In genomic region chr16:59509830-59510229, GRCm38 (mm10) we compare ENCODE assay signal across 23 mouse cellular contexts. TPM values are rescaled to one million over a fixed set of nuclear protein-coding genes. Genes with fewer than 3 reads are reported as not detected.
DNase-seq lines count a peak whose midpoint lies in the region; ATAC-seq and TF ChIP-seq lines count a peak whose summit lies in the region.
"Had no signal": no experiment of that assay in that cellular context is flagged by ENCODE, and none has a peak within 500 bp of the region (broad histone marks: within the 10 kb centered on the region; RNA-seq: fewer than 3 reads in every experiment).

No protein-coding gene starts in this region.

- TF ChIP-seq CTCF in gastrocnemius, adult 2 months (IDR thresholded peaks at IDR 0.05), result no peak
- no peak for TF ChIP-seq CTCF in heart, postnatal 0 days (IDR thresholded peaks at IDR 0.05; ENCODE audit: low read depth)
- TF ChIP-seq CTCF in Patski (IDR thresholded peaks at IDR 0.05), result no peak

- no peak for TF ChIP-seq EP300 in heart, postnatal 0 days (IDR thresholded peaks at IDR 0.05; ENCODE audit: low read depth)

- H3K36me3 ChIP-seq in heart, postnatal 0 days (replicated peaks; ENCODE audit: control insufficient read depth, insufficient read depth, low read length), result peaks cover 64% of the 10 kb centered on the region
- H3K36me3 ChIP-seq in heart, embryonic 10.5 days, result peaks cover 56% of the 10 kb centered on the region
- H3K36me3 ChIP-seq: G1E had no signal

- CTCF ChIA-PET in Patski (lab: Charles Lee), result no interaction called here

- in situ Hi-C loops in Patski (cut with MboI; ENCODE audit: low pct_unique_long_range_greater_than_20kb), result no loop called here

- no peaks in the 10 kb centered on the region for H3K27me3 ChIP-seq in heart, postnatal 0 days (ENCODE audit: control insufficient read depth, insufficient read depth, low read length)
- H3K27me3 ChIP-seq in heart, embryonic 10.5 days (ENCODE audit: insufficient read depth, poor library complexity, severe bottlenecking), result no peaks in the 10 kb centered on the region
- no peaks in the 10 kb centered on the region for H3K27me3 ChIP-seq in Patski
- H3K27me3 ChIP-seq: CH12.LX had no signal

- no peak overlapping the region for H3K4me3 ChIP-seq in gastrocnemius, adult 2 months
- H3K4me3 ChIP-seq in heart, postnatal 0 days (ENCODE audit: low read depth, low read length), result no peak overlapping the region
- no peak overlapping the region for H3K4me3 ChIP-seq in heart, embryonic 10.5 days

- WGBS in heart, postnatal 0 days, result 88% methylated on average over 5 of the region's 5 CpGs
- 87% methylated on average over 5 of the region's 5 CpGs for WGBS in heart, embryonic 10.5 days

- no peaks in the 10 kb centered on the region for H3K9me3 ChIP-seq in heart, postnatal 0 days (replicated peaks; ENCODE audit: control insufficient read depth, low read length)
- no peaks in the 10 kb centered on the region for H3K9me3 ChIP-seq in heart, embryonic 10.5 days
- H3K9me3 ChIP-seq: G1E had no signal

- no peaks in the 10 kb centered on the region for H3K4me1 ChIP-seq in heart, postnatal 0 days (ENCODE audit: control insufficient read depth, insufficient read depth)
- peaks cover 7% of the 10 kb centered on the region; the same call in 1 of the 2 replicates for H3K4me1 ChIP-seq in heart, embryonic 10.5 days

- no peak overlapping the region for H3K4me2 ChIP-seq in heart, postnatal 0 days (ENCODE audit: low read depth, low read length)

- no peak overlapping the region for H3K9ac ChIP-seq in heart, postnatal 0 days (replicated peaks; ENCODE audit: low read depth, low read length)

- peak overlapping the region; percentile 76; the same call in 1 of the 2 replicates for H3K27ac ChIP-seq in gastrocnemius, adult 2 months
- H3K27ac ChIP-seq in heart, postnatal 0 days (ENCODE audit: low read depth), result no peak overlapping the region
- H3K27ac ChIP-seq in heart, embryonic 10.5 days, result no peak overlapping the region

- DNase-seq in gastrocnemius, adult 2 months, result no peak
- DNase-seq in gastrocnemius, postnatal 25 days, result no peak
- DNase-seq in heart, postnatal 0 days (ENCODE audit: low spot score), result peak; percentile 4
- DNase-seq in heart, embryonic 10.5 days (ENCODE audit: low spot score), result no peak
- DNase-seq in 3T3-L1 (ENCODE audit: low read depth, low spot score), result peak; percentile 54
- DNase-seq in Patski (ENCODE audit: low read depth, low spot score), result no peak
- DNase-seq in cerebellum, adult 11 months, result no peak
- no peak for DNase-seq in kidney, postnatal 25 days
- DNase-seq: adrenal gland, adult 2 months; adrenal gland, adult 8-10 months; adrenal gland, postnatal 10 days; adrenal gland, postnatal 14 days; adrenal gland, postnatal 25 days; adrenal gland, postnatal 36 days; B cell, adult 2 months; cerebellum, adult 11-12 months; cerebellum, adult 18-20 months; cerebellum, adult 2 months; cerebellum, adult 8-10 months had no signal

- POLR2A ChIA-PET in Patski (lab: Charles Lee), result no interaction called here

- no peak for ATAC-seq in heart, postnatal 0 days (ENCODE audit: insufficient read depth, low read depth)
- peak; percentile 72 for ATAC-seq in Patski
- ATAC-seq: activated CD4-positive, CD25-positive, alpha-beta regulatory T cell, adult 4 months; CD4-positive, CD25-positive, alpha-beta regulatory T cell, adult 4 months had no signal

- intact Hi-C loops in gastrocnemius, adult 2 months (cut with DNase I), result loop anchor here (5.0 kb wide), 1 partner anchor 92 kb away; the partner anchor contains the start of gene Crybg3

RNA-seq across cellular contexts. Expression of gene Riox2, which starts 38.3 kb away (rescaled TPM):
- 10 to 100 TPM; 11.6 to 15.2 TPM for total RNA-seq in gastrocnemius, adult 2 months (2021)
- 10 to 100 TPM; 15.2 to 16.3 TPM for total RNA-seq in gastrocnemius, postnatal 25 days (2021)
- total RNA-seq in heart, postnatal 0 days (2014; rRNA removed; ENCODE audit: low replicate concordance), result 0.73 and 3.4 TPM in 2 replicates
- 15.0 and 16.3 TPM in 2 replicates for polyA plus RNA-seq in heart, postnatal 0 days (2015; fragmentation: Nextera tagmentation; extraction: Ambion mirVana)
- 35.8 and 40.0 TPM in 2 replicates for polyA plus RNA-seq in heart, embryonic 10.5 days (2016; fragmentation: Nextera tagmentation; extraction: Ambion mirVana)
- 24.6 TPM for polyA plus RNA-seq in Patski (2021)

Comparison
In these comparisons a context has a peak if more than half of its experiments do, and no peak if none do; other contexts are left out.
1. DNase-seq: peak in heart, postnatal 0 days (single experiment) and 3T3-L1 (single experiment); none in gastrocnemius, adult 2 months (single experiment), gastrocnemius, postnatal 25 days (single experiment), heart, embryonic 10.5 days (single experiment), Patski (single experiment), cerebellum, adult 11 months (single experiment) and kidney, postnatal 25 days (0 of 2).